Mouse (Mus musculus) testis, postnatal 10 days (tissue): Measurements from ENCODE around the gene Pik3c2b.

Source experiments
- DNase-seq: peaks from one replicate; pipeline ENCODE4 v3.0.0; 2021; ENCODE audit warnings: low spot score

Gene Pik3c2b

GRCm38 (mm10) chr1:133100980-133101798 is 55.7 kb downstream of the Pik3c2b start:
- DNase-seq = peak; percentile 85

DNA sequence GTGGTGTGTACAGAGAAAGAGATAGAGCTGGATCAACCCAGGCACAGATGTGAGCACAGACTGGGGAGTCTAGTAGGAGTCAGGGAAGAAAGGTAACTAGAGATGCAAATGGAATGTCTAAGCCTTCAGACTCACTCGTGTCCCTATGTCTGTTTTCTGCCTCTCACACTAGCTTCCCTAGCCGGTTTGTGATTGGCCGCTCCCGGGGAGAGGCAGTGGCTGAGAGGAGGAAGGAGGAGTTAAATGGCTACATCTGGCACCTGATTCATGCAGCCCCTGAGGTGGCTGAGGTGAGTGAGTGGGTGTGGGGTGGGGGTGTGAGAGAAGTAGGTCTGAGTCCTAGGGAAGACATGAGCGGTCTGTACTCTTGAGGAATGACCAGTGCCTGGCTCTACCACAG is 56.6 kb downstream of the Pik3c2b start:
- no peak for DNase-seq

DNA sequence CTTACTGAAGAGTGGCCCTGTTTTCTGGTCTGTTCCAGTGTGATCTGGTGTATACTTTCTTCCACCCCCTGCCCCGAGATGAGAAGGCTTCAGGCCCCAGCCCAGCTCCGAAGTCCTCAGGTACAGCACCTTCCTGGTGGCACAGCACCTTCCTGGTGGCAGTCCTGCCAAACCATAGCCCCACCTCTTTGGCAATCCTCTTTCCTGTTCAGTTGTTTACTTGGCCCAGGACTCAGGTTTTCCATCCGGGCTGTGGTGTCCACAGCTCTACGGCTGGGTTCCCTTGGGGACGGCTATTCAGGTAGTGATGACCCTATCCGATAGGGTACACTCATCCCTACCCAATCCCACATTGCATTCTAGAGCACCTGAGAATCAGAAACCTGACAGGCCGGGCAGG is 57.8 kb downstream of the Pik3c2b start:
- no peak for DNase-seq

GRCm38 (mm10) chr1:133103871-133104270 is 58.4 kb downstream of the Pik3c2b start:
- no peak for DNase-seq

GRCm38 (mm10) chr1:133116108-133116507 is 70.6 kb downstream of the Pik3c2b start:
- no peak for DNase-seq

DNA sequence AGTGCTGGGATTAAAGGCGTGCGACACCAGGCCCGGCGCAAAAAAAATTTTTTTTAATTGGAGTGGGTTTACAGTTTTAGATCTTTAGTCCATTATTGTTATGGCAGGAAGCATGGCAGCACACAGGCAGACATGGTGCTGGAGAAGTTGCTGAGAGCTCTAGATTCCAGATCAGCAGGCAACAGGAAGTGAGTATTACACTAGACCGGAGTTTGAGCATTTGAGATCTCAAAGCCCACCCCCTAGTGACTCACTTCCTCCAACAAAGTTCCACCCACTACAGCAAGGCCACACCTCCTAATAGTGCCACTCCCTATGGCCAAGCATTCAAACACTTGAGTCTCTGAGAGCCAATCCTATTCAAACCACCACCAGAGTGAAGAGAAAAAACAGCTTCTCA is 72.7 kb downstream of the Pik3c2b start:
- DNase-seq = no peak

GRCm38 (mm10) chr1:133118844-133119243 is 73.4 kb downstream of the Pik3c2b start:
- DNase-seq = no peak

DNA sequence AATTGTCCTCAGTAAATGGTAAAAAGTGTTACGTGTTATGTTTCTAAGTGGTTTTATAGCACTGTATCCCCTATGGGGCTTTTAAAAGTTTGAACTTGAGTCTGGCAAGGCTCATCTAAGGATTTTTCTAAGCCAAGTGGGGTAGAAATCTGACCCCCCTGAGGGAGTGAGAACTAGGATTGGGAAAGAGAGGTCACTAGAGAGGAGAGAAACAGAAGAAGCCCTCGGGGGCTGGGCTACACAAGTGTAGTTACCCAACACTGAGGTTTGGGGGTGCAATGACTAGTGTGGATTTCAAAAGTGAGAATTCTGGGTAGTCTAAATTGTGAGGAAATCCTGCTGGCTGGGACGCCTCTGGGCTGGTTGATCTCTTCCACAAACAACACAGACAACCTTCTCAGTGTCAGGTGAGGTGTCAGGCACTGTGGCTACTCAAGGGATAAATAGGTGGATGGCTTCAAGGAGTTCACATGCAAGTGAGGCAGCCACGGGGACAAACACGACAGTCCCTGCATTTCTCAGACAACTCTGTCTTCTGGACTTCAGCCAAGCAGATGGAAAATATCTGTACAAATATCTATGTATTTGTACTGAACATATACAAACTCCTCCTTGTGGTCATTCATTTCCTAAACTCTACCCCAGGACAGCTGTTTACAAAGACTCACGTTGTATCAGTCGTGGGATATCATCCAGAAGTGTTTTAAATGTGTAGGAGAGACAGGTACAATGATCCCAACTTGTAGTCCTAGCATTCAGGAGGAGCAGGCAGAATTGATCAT is 74.7 kb downstream of the Pik3c2b start:
- DNase-seq = no peak

DNA sequence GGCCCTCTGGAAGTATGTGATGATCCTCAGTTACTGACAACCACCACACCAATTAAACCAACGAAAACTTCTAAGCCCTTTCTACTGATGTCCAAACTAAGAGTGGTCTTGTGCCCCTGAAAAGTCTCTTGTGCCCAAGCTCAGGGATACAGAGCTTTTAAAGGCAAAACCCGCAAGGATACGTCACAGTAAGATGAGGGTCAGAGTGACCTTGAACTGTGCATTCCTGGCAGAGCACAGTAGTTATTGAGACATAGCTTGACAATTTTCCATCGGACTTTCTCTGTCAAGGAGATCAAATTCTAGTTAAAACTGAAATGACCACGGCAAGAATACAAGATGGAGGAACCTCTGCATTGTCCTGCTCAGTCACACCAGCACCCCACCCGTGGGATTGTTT is 75.8 kb downstream of the Pik3c2b start:
- DNase-seq = no peak

- no peak for DNase-seq
Measured at GRCm38 (mm10) chr1:133124137-133124536, 78.7 kb downstream of the Pik3c2b start.

DNA sequence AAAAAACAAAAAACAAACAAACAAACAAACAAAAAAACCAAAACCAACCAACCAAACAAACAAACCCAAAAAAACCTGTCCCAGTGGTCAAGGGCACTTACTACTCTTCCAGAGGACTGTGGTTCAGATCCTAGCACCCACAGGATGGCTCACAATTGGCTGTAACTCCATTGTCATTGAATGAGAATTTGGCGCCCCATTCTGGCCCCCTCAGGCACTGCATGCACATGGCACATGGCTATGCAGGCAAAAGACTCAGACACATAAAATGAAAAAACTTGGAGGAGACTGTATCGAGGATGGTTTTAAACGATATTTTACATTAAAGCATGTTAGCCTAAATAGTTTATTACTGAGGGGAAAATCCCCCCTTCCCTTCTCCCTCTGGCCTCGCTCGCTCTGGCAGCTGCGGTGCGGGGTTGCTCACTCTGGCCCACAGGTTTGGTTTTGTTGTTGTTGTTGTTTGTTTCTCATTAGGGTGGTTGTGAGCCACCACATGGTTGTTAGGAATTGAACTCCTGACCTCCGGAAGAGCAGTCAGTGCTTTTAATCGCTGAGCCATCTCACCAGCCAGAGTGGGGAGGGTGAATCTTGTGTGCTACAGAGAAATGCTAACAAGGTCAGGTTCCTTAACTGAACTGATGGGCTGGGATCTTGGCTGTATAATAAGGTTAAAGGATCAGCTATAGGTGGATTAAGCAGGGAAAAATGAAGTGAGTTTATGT is 80.3 kb downstream of the Pik3c2b start:
- DNase-seq = no peak

DNA sequence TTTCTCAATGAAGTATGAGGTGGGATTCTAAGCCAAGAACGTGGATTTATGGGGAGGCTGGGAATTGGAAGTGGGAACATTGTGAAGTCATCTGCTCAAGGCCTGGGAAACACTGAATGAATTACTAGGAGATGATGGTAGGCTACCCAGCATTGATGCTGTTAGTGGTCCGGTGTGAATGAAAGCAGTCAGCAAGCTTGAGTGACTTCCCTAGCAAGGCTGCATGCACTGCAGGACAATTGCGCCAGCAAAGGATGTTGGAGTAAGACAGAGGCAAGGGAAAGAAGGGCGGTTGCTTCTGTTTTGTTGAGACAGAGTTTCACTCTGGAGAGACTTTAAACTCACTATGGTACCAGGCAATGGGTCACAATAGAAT is 80.9 kb downstream of the Pik3c2b start:
- DNase-seq = no peak

- DNase-seq = no peak
Measured at GRCm38 (mm10) chr1:133127328-133127727, 81.9 kb downstream of the Pik3c2b start.

- peak; percentile 49 for DNase-seq
Measured at GRCm38 (mm10) chr1:133129471-133130221, 84.2 kb downstream of the Pik3c2b start.

GRCm38 (mm10) chr1:133130638-133131560 is 85.4 kb downstream of the Pik3c2b start, which contains the start of gene Ppp1r15b:
Gene Ppp1r15b (plus strand): TSS chr1:133131143.
- peak; percentile 95 for DNase-seq

- no peak for DNase-seq
Measured at GRCm38 (mm10) chr1:133131561-133131905, 86.1 kb downstream of the Pik3c2b start.

DNA sequence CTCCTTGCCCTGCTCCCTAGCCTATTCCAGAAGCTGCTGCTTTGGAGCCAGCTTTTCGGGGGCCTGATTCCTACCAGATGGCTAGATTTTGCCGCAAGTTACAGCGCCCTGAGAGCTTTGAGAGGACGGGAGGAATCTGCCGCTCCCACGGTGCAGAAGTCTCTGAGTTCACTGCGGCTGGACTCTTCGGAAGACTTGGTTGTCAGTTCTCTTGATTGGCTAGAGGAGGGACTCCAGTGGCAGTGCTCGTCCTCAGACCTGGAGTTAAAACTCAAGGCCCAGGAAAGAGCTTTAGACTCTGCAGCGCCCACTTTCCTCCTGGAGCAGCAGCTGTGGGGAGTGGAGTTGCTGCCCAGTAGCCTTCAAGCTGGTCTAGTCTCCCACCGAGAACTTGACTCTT is 86.5 kb downstream of the Pik3c2b start:
- no peak for DNase-seq

- no peak for DNase-seq
Measured at GRCm38 (mm10) chr1:133132388-133133326, 87.2 kb downstream of the Pik3c2b start.

DNA sequence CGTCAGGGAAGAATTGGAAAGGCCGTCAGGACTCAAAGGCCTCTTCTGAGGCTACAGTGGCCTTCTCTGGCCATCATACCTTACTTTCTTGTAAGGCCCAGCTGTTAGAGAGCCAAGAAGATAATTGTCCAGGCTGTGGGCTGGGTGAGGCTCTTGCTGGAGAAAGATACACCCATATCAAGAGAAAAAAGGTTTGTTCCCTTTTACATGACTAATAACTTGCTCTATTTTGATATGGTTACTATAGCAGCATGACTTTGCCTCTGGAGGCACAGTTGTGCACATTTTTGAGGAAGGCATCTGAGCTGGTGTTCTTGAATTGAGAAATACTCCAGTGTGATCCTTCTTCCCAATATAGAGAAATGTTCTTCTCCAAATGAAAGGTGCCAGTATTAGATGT is 88.0 kb downstream of the Pik3c2b start:
- no peak for DNase-seq

GRCm38 (mm10) chr1:133134071-133134470 is 88.6 kb downstream of the Pik3c2b start:
- DNase-seq = no peak
